Mouse (Mus musculus): Measurements from ENCODE around the gene Gm17027.
"Not testable (repeated sequence)": the region's sequence is repeated elsewhere in the genome, so short reads cannot be mapped to it uniquely, and the experiment has no call there.

GRCm38 (mm10) chr14:42183936-42184335, 21.5 kb upstream of the Gm17027 start:
- TF ChIP-seq POLR2A (IDR thresholded peaks at IDR 0.05; ENCODE audit: borderline replicate concordance, low read depth, low read length); CTCF (IDR thresholded peaks at IDR 0.05; ENCODE audit: low read depth, low read length): not testable (repeated sequence)
